Mouse (Mus musculus): ENCODE data around the gene Dact1. TPM values are rescaled to one million over a fixed set of nuclear protein-coding genes. Genes with fewer than 3 reads are reported as not detected.

The Dact1 gene
- 10 to 100 TPM; 13.1 to 20.5 TPM for total RNA-seq (2021)
- long read RNA-seq, experiment 1, transcript Dact1-201 (4 exons, 3,650 nt): major isoform, 23 of 33 reads
- long read RNA-seq, experiment 1, transcript Dact1-202 (4 exons, 2,448 nt): minor isoform, 9 of 33 reads
- long read RNA-seq, experiment 1, partial matches to known transcripts: 0 of 33 reads
- long read RNA-seq, experiment 1, other reads (novel, unspliced or antisense): 1 of 33 reads
- long read RNA-seq, experiment 2, transcript Dact1-202 (4 exons, 2,448 nt): minor isoform, 5 of 19 reads
- long read RNA-seq, experiment 2, transcript Dact1-201 (4 exons, 3,650 nt): major isoform, 13 of 19 reads
- long read RNA-seq, experiment 2, partial matches to known transcripts: 1 of 19 reads
- long read RNA-seq, experiment 2, other reads (novel, unspliced or antisense): 0 of 19 reads

- DNase-seq: peak; percentile 72
These were observed at the start of gene Dact1 for GRCm38 (mm10) chr12:71309581-71310067. Dact1 (plus strand) TSS chr12:71309884.

DNA sequence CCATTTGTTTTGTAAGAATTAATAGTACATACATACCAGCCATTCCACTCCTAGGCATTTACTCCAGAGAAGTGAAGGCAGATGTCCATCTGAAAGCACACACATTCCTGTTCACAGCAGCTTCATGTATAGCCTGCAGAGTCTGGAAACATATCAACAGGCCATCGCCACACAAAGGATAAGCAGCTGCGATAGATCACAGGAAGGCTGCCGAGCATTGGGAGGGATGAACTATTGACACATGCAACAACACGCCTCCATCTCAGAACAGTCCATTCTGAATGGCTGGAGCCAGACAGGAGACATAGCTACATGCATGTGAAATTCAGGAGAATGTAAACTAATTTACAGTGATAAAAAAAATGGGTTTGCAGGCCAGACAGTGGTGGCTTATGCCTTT, 45.5 kb upstream of the Dact1 start:
- no peak for DNase-seq

DNA sequence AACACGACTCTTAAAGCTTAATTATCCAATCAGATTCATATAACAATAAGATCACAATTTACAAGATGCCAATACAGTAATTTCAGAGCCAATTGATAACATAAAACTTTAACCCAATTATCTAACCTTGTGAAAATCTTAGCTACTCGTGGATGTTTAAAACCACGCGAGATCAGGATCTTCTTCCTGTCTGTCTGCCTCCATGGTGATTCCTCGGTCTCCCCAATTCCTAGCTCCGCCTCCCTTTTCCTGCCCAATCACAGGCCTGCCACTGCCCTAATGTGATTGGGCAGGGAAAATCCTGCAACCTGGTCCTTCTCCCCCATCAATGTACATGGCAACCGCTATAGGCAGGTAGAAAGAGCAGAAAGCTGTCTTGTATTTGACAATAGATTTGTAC, 40.3 kb upstream of the Dact1 start:
- no peak for DNase-seq

DNA sequence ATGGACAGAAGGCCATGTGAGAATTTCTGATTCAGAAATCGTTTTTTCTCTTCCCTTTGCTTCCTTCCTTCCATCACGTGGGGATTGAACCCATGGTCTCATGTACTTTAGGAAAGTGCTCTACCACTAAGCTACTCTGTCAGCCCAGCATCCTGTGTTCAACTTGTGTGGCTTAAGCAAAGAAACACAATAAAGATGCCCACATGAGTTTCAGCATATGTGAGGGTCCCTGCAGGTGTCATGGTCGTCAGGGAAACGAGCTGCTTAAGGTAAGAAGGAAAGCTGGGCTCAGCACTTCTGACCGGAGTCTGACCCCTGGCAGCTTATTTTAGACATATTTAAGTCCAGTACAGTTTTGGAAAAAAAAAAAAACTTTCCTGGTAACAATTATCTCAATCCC, 38.6 kb upstream of the Dact1 start:
- DNase-seq: no peak

- DNase-seq: no peak
These were observed 35.0 kb upstream of the Dact1 start for GRCm38 (mm10) chr12:71274519-71275237.

- no peak for DNase-seq
These were observed 33.6 kb upstream of the Dact1 start for GRCm38 (mm10) chr12:71275906-71276595.

DNA sequence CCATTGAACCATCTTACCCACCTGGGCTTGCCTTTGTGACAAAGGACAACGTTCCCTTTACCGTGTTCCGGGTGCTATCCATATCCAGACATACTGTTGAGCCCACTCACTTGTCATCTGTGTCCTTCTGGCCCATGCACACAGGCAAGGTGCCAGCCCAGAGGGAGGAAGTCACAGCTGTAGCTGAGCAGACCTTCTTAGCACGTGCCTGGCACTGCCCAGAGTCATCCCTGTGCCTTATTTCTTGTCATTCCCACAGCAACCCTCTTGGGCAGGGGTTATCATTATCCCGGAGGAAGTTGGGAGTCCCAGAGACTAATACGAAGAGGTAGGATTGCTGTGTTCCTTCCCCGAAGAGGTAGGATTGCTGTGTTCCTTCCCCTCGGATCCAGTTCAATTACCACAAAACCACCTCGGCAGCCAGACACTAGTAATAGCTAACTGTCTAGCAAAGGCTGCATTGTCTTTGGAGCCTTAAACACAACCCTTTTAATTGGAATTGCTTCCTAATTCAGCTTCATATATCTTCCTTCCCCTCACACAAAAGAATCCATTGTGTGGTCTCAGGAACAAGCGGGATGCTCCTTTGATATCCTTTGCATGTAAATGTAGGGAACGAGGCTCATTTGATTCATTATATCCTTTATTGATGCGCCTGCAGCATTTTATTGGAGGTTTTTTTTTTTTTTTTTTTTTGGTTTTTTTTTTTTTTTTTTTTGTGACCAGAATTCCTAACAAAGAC, 30.0 kb upstream of the Dact1 start:
- no peak for DNase-seq

GRCm38 (mm10) chr12:71281201-71281768, 28.4 kb upstream of the Dact1 start:
- DNase-seq: no peak

GRCm38 (mm10) chr12:71285399-71285798, 24.3 kb upstream of the Dact1 start:
- DNase-seq: no peak

- DNase-seq: no peak
These were observed 19.2 kb upstream of the Dact1 start for GRCm38 (mm10) chr12:71290460-71290859.

DNA sequence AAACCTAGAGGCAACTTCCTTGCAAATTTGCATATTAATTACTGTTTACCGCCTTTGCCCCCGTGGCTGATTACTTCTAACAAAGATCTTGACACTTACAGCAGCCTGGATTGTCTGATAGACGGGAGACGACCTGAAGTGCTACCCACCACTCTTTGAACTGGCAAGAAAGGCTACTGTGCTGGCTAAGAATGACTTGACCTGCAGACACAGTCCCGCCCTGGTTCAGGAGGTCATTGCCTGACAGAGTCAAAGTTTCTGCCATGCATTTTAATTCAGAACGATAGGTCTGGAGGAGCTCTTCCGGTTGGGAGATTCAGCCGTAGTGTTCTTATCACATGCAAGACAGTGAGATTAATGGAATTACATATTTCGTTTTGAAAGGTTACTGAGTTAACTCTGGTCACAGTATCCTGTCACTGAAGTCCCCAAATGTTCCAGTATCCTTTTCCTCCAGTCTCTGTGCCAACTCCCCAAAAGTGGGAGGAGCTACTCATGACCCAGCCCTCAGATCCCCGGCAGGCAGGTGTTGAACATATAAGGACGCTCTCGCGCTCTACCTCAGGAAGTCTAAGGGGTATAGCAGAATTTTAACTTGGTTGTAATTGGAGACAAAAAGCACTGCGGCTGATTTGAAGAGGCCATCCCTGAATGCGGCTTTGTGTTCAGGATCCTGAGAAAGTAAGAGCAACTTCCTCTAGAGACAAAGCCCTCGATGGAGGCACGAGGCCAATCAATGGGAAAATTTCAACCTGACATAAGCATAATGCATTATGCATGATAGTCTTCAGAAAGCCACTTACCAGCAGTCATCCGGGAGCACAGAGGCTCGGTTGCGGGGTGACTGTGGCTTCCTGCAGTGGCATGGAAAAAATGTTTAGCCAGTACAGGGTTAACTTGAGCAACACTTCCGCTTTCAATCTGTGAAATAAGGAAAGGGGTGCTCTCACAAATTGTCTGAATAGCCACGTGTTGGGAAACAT, 15.4 kb upstream of the Dact1 start:
- DNase-seq: no peak

DNA sequence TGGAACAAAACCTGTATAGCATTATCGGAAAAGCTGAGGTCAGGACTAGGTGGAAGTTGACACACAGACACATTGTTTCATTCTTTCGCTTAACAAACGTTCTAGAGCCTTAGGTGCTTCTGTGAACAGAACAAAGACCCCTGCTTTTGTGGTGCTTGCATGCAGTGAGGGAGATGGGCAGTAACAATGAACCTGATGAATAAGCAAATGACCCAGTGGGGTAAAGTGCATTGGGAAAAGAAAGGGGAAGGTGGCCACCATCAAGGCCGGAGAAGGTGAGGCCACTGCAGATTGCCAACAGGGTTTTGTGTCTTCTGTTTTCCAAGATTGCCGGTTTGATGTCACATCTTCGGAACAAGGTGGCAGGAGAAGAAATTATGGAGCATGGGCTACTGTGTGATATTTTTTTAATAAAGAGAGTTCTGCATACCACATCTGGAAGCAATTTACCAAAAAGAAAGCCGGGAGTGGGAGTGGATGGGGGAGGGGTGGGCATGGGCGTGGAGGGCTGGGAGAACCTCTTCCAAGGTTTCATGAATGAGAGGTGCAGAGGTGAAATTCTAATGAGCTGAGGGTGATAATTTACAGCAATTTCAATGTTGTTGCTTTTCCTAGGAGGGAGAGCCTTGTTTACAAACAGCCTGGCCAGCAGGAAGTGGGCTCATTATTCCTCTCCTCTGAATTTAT, 12.7 kb upstream of the Dact1 start:
- DNase-seq: no peak

DNA sequence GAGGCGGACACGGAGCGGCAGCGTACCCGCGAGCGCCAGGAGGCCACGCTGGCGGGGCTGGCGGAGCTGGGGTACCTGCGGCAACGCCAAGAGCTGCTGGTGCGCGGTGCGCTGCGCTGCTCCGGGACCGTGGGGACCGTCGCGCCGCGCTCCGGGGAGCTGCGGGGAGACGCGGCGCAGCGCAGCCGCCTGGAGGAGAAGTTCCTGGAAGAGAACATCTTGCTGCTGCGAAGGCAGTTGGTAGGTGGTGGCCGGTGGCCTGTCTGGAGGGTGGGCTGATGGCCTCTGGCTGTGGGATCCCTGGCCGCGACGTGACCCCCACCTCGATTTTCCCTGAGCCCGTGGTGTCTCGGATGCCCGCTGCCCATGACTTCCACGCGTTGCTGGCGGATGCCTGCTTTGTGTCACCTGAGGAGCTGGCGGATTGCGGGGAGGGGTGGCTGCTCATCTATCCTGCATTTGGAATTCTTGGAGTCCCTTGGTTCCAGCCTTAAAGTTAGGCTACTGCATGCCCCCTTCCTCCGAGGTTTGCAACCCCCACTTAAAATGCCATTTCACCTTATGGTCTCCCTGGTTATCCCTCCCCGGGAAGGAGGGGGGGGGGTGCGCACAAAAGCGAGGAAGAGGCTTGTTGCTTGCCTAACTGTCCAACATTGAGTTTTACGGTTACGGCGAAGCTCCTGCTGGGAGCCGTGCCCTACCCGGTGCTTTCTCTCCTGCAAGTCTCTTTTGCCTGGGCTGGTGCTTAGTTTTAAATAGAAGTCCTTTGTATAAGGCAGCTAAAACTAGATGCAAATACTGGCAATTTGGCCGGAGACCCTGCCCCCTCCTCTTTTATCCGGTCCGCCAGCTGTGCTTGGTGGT, 616 bp downstream of the Dact1 start:
- DNase-seq: no peak

GRCm38 (mm10) chr12:71311237-71311887, 1.7 kb downstream of the Dact1 start:
- peak; percentile 27 for DNase-seq

GRCm38 (mm10) chr12:71318239-71318638, 8.6 kb downstream of the Dact1 start:
- DNase-seq: no peak

- no peak for DNase-seq
These were observed 9.9 kb downstream of the Dact1 start for GRCm38 (mm10) chr12:71319536-71319935.

- no peak for DNase-seq
These were observed 23.0 kb downstream of the Dact1 start for GRCm38 (mm10) chr12:71332646-71333045.

- DNase-seq: no peak
These were observed 23.9 kb downstream of the Dact1 start for GRCm38 (mm10) chr12:71333561-71333960.

Measured in gastrocnemius, postnatal 10 days (tissue).